Mouse (Mus musculus): ENCODE data around the gene Tsx. TPM values are rescaled to one million over a fixed set of nuclear protein-coding genes. Genes with fewer than 3 reads are reported as not detected.

The Tsx gene
- total and polyA plus RNA-seq, 2 experiments from 2014 or later, result 0.52 TPM; not detected in 1

GRCm38 (mm10) chrX:103468998-103469397 lies 54.7 kb downstream of the Tsx start:
- H3K9me3 ChIP-seq (ENCODE audit: low read length), result no peaks in the 10 kb centered on the region
- no peak overlapping the region for H3K4me3 ChIP-seq (ENCODE audit: low read depth, low read length)
- H3K9ac ChIP-seq, result no peak overlapping the region
- H3K36me3 ChIP-seq (ENCODE audit: insufficient read depth), result no peaks in the 10 kb centered on the region; the same call in 1 of the 2 replicates
- 0 out of 2 replicates have a peak, but pooled peaks have one; percentile 6 for TF ChIP-seq CTCF (IDR thresholded peaks at IDR 0.05; ENCODE audit: low read depth)
- H3K27me3 ChIP-seq (ENCODE audit: insufficient read depth, low read length), result no peaks in the 10 kb centered on the region
- DNase-seq (no peak), ATAC-seq (no peak)
- no peak overlapping the region for H3K4me2 ChIP-seq (ENCODE audit: low read depth)
- no peaks in the 10 kb centered on the region for H3K4me1 ChIP-seq (ENCODE audit: insufficient read depth)
- WGBS, result 68% methylated on average over 2 of the region's 2 CpGs
- no peak overlapping the region for H3K27ac ChIP-seq (ENCODE audit: low read depth, low read length)

- no peak for TF ChIP-seq CTCF (IDR thresholded peaks at IDR 0.05; ENCODE audit: low read depth)
- no peaks in the 10 kb centered on the region for H3K27me3 ChIP-seq (ENCODE audit: insufficient read depth, low read length)
- 79% methylated on average over 3 of the region's 3 CpGs for WGBS
- ATAC-seq, result no peak
- H3K9ac ChIP-seq, result no peak overlapping the region
- no peak overlapping the region for H3K4me3 ChIP-seq (ENCODE audit: low read depth, low read length)
- H3K4me2 ChIP-seq (ENCODE audit: low read depth), result no peak overlapping the region
- H3K4me1 ChIP-seq (ENCODE audit: insufficient read depth), result no peaks in the 10 kb centered on the region
- no peak overlapping the region for H3K27ac ChIP-seq (ENCODE audit: low read depth, low read length)
- no peaks in the 10 kb centered on the region for H3K36me3 ChIP-seq (ENCODE audit: insufficient read depth)
- H3K9me3 ChIP-seq (ENCODE audit: low read length), result no peaks in the 10 kb centered on the region
- no peak for DNase-seq
These were observed 58.1 kb downstream of the Tsx start for GRCm38 (mm10) chrX:103472346-103472745.

Other genes with a start within 250 kb of the Tsx start
- gene Nap1l2, start 227.8 kb upstream of the Tsx start, total RNA-seq (2014; rRNA removed), result 33.1 and 49.5 TPM in 2 replicates
- 36.8 and 60.1 TPM in 2 replicates for gene Nap1l2, start 227.8 kb upstream of the Tsx start, polyA plus RNA-seq (2015; fragmentation: Nextera tagmentation; extraction: Ambion mirVana)
- not detected in 2 replicates for gene Cdx4, start 93.1 kb upstream of the Tsx start, total RNA-seq (2014; rRNA removed)
- gene Cdx4, start 93.1 kb upstream of the Tsx start, polyA plus RNA-seq (2015; fragmentation: Nextera tagmentation; extraction: Ambion mirVana), result not detected in 2 replicates
- 10.8 and 13.5 TPM in 2 replicates for gene Chic1, start 58.0 kb upstream of the Tsx start, total RNA-seq (2014; rRNA removed)
- gene Chic1, start 58.0 kb upstream of the Tsx start, polyA plus RNA-seq (2015; fragmentation: Nextera tagmentation; extraction: Ambion mirVana), result 1.4 and 3.4 TPM in 2 replicates
- not detected in 2 replicates for gene Gm26992, start 7.5 kb downstream of the Tsx start, total RNA-seq (2014; rRNA removed)
- 0.48 TPM in 1 of 2 replicates, not detected in the other for gene Gm26992, start 7.5 kb downstream of the Tsx start, polyA plus RNA-seq (2015; fragmentation: Nextera tagmentation; extraction: Ambion mirVana)
- not detected in 2 replicates for gene Zcchc13, start 216.1 kb downstream of the Tsx start, total RNA-seq (2014; rRNA removed)
- gene Zcchc13, start 216.1 kb downstream of the Tsx start, polyA plus RNA-seq (2015; fragmentation: Nextera tagmentation; extraction: Ambion mirVana), result not detected in 2 replicates

Measured in forebrain, postnatal 0 days (tissue).